ENCODE assay signal across 11 mouse cellular contexts in genomic region chr2:124775737-124776136, GRCm38 (mm10).
DNase-seq lines count a peak whose midpoint lies in the region; ATAC-seq lines count a peak whose summit lies in the region.
"Had no signal": no experiment of that assay in that cellular context is flagged by ENCODE, and none has a peak within 500 bp of the region (broad histone marks: within the 10 kb centered on the region; RNA-seq: fewer than 3 reads in every experiment).

No protein-coding gene starts in this region.

- intact Hi-C loops in left cerebral cortex, postnatal 4 days (cut with DNase I), result no loop called here
- intact Hi-C loops in gastrocnemius, postnatal 36 days (cut with DNase I), result no loop called here

- ATAC-seq in inflammation-experienced regulatory T-cells, adult 6 months, result no peak
- ATAC-seq: forebrain, embryonic 14.5 days; midbrain, embryonic 13.5 days had no signal

- DNase-seq in left cerebral cortex, postnatal 4 days, result peak; percentile 62
- no peak for DNase-seq in left cerebral cortex, adult 9 months (ENCODE audit: low spot score in 2 of 2)
- peak; percentile 70 for DNase-seq in adrenal gland, postnatal 10 days
- DNase-seq in cerebellum, adult 18-20 months, result peak; percentile 48 to 64
- peak; percentile 40 to 54 for DNase-seq in gastrocnemius, postnatal 36 days
- DNase-seq in urinary bladder, adult 2 months (ENCODE audit: low spot score), result no peak
- DNase-seq in retina, postnatal 1 day, result no peak
- DNase-seq: heart, postnatal 14 days had no signal

Comparison
In these comparisons a context has a peak if more than half of its experiments do, and no peak if none do; other contexts are left out.
1. DNase-seq: peak in left cerebral cortex, postnatal 4 days (single experiment), adrenal gland, postnatal 10 days (single experiment), cerebellum, adult 18-20 months (2 of 2) and gastrocnemius, postnatal 36 days (2 of 2); none in left cerebral cortex, adult 9 months (0 of 2), urinary bladder, adult 2 months (single experiment) and retina, postnatal 1 day (single experiment).